Mouse (Mus musculus) heart, adult 2 months (tissue): ENCODE results near the gene Asic2.

Experiments used
- CTCF ChIP-seq: fragments of 200-600 bp; IDR thresholded peaks from 2 replicates; pipeline ENCODE4 v1.8.1; 2022; ENCODE audit warnings: antibody characterized with exemption, mild to moderate bottlenecking, moderate library complexity
- POLR2A ChIP-seq: fragments of 200-500 bp; IDR thresholded peaks from 2 replicates; pipeline ENCODE4 v1.6.1; 2011; ENCODE audit warnings: mild to moderate bottlenecking, low read depth, low read length, control low read depth; ENCODE audit not compliant: insufficient read depth

- TF ChIP-seq CTCF (no peak), POLR2A (no peak)
Measured at GRCm38 (mm10) chr11:81793588-81793987, 174.7 kb downstream of the Asic2 start.
